Mouse (Mus musculus) limb, embryonic 12.5 days (tissue): Measurements from ENCODE around the gene Ccdc88c. TPM values are rescaled to one million over a fixed set of nuclear protein-coding genes. Genes with fewer than 3 reads are reported as not detected.

Experiments
- ATAC-seq: fragments of 200-750 bp; cut with Nextera tagmentation; 2 replicates; pipeline ENCODE4 v1.8.0; 2017; ENCODE audit warnings: low read depth, moderate TSS enrichment; ENCODE audit not compliant: insufficient number of reproducible peaks, insufficient read depth, low FRiP score, low TSS enrichment
- H3K27ac ChIP-seq: fragments of 300-500 bp; sonication (generic); 2 replicates; pipeline ENCODE4 v1.5.1; 2016; ENCODE audit warnings: mild to moderate bottlenecking, moderate library complexity
- H3K27me3 ChIP-seq: fragments of 300-500 bp; sonication (generic); 2 replicates; pipeline ENCODE4 v1.6.1; 2016; ENCODE audit warnings: mild to moderate bottlenecking, moderate library complexity
- H3K36me3 ChIP-seq: fragments of 300-500 bp; sonication (generic); 2 replicates; pipeline ENCODE4 v1.6.1; 2016; ENCODE audit warnings: mild to moderate bottlenecking, moderate library complexity
- H3K4me1 ChIP-seq: fragments of 300-500 bp; sonication (generic); replicated peaks from 2 replicates; pipeline ENCODE4 v1.6.1; 2016
- H3K4me2 ChIP-seq: fragments of 300-500 bp; sonication (generic); 2 replicates; pipeline ENCODE4 v1.6.1; 2016; ENCODE audit warnings: mild to moderate bottlenecking, moderate library complexity
- H3K4me3 ChIP-seq: fragments of 300-500 bp; sonication (generic); replicated peaks from 2 replicates; pipeline ENCODE4 v1.5.1; 2016; ENCODE audit warnings: mild to moderate bottlenecking
- H3K9ac ChIP-seq: fragments of 300-500 bp; sonication (generic); replicated peaks from 2 replicates; pipeline ENCODE4 v1.6.1; 2016; ENCODE audit warnings: mild to moderate bottlenecking, moderate library complexity
- H3K9me3 ChIP-seq: fragments of 300-500 bp; sonication (generic); 2 replicates; pipeline ENCODE4 v1.6.1; 2016; ENCODE audit warnings: mild to moderate bottlenecking, moderate library complexity
- WGBS: fragments of 180-500 bp; shearing (Covaris S2); methylation state at CpG from one replicate; pipeline ENCODE4 v1.1.7; 2016; 5-methylcytosine and 5-hydroxymethylcytosine counted together
- polyA plus RNA-seq: library from polyadenylated mRNA; unstranded; fragments of >200 nt; fragmentation: Nextera tagmentation; extraction: Ambion mirVana; gene quantifications from 2 replicates; pipeline ENCODE4 v1.2.1, GENCODE M21; 2016

Ccdc88c gene
- polyA plus RNA-seq, 1 experiment from 2014 or later, result 4.2 TPM

- Histone ChIP-seq H3K4me1 (peaks cover 45% of the 10 kb centered on the region), H3K4me2 (no peak overlapping the region), H3K27ac (no peak overlapping the region), H3K4me3 (no peak overlapping the region), H3K27me3 (peaks cover 23% of the 10 kb centered on the region), H3K36me3 (no peaks in the 10 kb centered on the region), H3K9ac (no peak overlapping the region), H3K9me3 (no peaks in the 10 kb centered on the region)
- no peak for ATAC-seq
- WGBS, result 49% methylated on average over 4 of the region's 4 CpGs
Observed at GRCm38 (mm10) chr12:101008648-101009047, 20.2 kb downstream of the Ccdc88c start.

GRCm38 (mm10) chr12:101007968-101008481, 20.8 kb downstream of the Ccdc88c start:
- H3K9ac ChIP-seq, result no peak overlapping the region
- WGBS, result 22% methylated on average over 10 of the region's 10 CpGs
- peaks cover 27% of the 10 kb centered on the region for H3K27me3 ChIP-seq
- no peak overlapping the region for H3K27ac ChIP-seq
- ATAC-seq, result no peak
- H3K4me2 ChIP-seq, result no peak overlapping the region
- H3K4me1 ChIP-seq, result peaks cover 43% of the 10 kb centered on the region
- H3K9me3 ChIP-seq, result no peaks in the 10 kb centered on the region
- H3K36me3 ChIP-seq, result no peaks in the 10 kb centered on the region
- no peak overlapping the region for H3K4me3 ChIP-seq

- WGBS, result 72% methylated on average over 9 of the region's 9 CpGs
- Histone ChIP-seq H3K27me3 (peaks cover 31% of the 10 kb centered on the region), H3K4me2 (no peak overlapping the region), H3K4me3 (no peak overlapping the region), H3K36me3 (no peaks in the 10 kb centered on the region), H3K9me3 (no peaks in the 10 kb centered on the region), H3K9ac (no peak overlapping the region), H3K4me1 (peaks cover 43% of the 10 kb centered on the region), H3K27ac (no peak overlapping the region)
- no peak for ATAC-seq
Observed at GRCm38 (mm10) chr12:101007427-101007826, 21.4 kb downstream of the Ccdc88c start.

GRCm38 (mm10) chr12:101005665-101006420, 23.0 kb downstream of the Ccdc88c start:
- WGBS, result 84% methylated on average over 12 of the region's 12 CpGs
- no peak overlapping the region for H3K4me2 ChIP-seq
- no peak overlapping the region for H3K4me3 ChIP-seq
- H3K27ac ChIP-seq, result no peak overlapping the region
- H3K9me3 ChIP-seq, result no peaks in the 10 kb centered on the region
- peaks cover 36% of the 10 kb centered on the region for H3K4me1 ChIP-seq
- no peak overlapping the region for H3K9ac ChIP-seq
- H3K36me3 ChIP-seq, result no peaks in the 10 kb centered on the region
- no peak for ATAC-seq
- H3K27me3 ChIP-seq, result peaks cover 33% of the 10 kb centered on the region

GRCm38 (mm10) chr12:101004982-101005381, 23.9 kb downstream of the Ccdc88c start:
- no peaks in the 10 kb centered on the region for H3K9me3 ChIP-seq
- H3K4me3 ChIP-seq, result no peak overlapping the region
- peaks cover 32% of the 10 kb centered on the region for H3K27me3 ChIP-seq
- no peak for ATAC-seq
- H3K4me1 ChIP-seq, result peaks cover 30% of the 10 kb centered on the region
- 85% methylated on average over 5 of the region's 5 CpGs for WGBS
- no peaks in the 10 kb centered on the region for H3K36me3 ChIP-seq
- no peak overlapping the region for H3K27ac ChIP-seq
- no peak overlapping the region for H3K4me2 ChIP-seq
- H3K9ac ChIP-seq, result no peak overlapping the region

- H3K4me3 ChIP-seq, result no peak overlapping the region
- WGBS, result 33% methylated on average over 4 of the region's 4 CpGs
- H3K9me3 ChIP-seq, result no peaks in the 10 kb centered on the region
- no peak overlapping the region for H3K9ac ChIP-seq
- peaks cover 32% of the 10 kb centered on the region for H3K27me3 ChIP-seq
- H3K27ac ChIP-seq, result peak overlapping the region; percentile 29; the same call in 1 of the 2 replicates
- no peaks in the 10 kb centered on the region for H3K36me3 ChIP-seq
- H3K4me2 ChIP-seq, result no peak overlapping the region
- no peak for ATAC-seq
- peaks cover 41% of the 10 kb centered on the region for H3K4me1 ChIP-seq
Observed at GRCm38 (mm10) chr12:101002801-101003513, 25.9 kb downstream of the Ccdc88c start.

GRCm38 (mm10) chr12:100999061-100999954, 29.5 kb downstream of the Ccdc88c start:
- no peak for ATAC-seq
- H3K27ac ChIP-seq, result no peak overlapping the region
- WGBS, result 35% methylated on average over 7 of the region's 7 CpGs

GRCm38 (mm10) chr12:100998564-100998962, 30.3 kb downstream of the Ccdc88c start:
- Histone ChIP-seq H3K36me3 (no peaks in the 10 kb centered on the region), H3K4me2 (no peak overlapping the region), H3K27ac (no peak overlapping the region), H3K27me3 (peaks cover 43% of the 10 kb centered on the region), H3K9ac (no peak overlapping the region), H3K9me3 (no peaks in the 10 kb centered on the region), H3K4me1 (peaks cover 57% of the 10 kb centered on the region), H3K4me3 (no peak overlapping the region)
- 59% methylated on average over 8 of the region's 8 CpGs for WGBS
- ATAC-seq, result no peak

More at GRCm38 (mm10) chr12:100999061-100999954, 29.5 kb downstream of the Ccdc88c start:
- Histone ChIP-seq H3K9me3 (no peaks in the 10 kb centered on the region), H3K4me2 (no peak overlapping the region), H3K36me3 (no peaks in the 10 kb centered on the region), H3K4me1 (peaks cover 61% of the 10 kb centered on the region), H3K4me3 (no peak overlapping the region), H3K9ac (no peak overlapping the region), H3K27me3 (peaks cover 44% of the 10 kb centered on the region)

- Histone ChIP-seq H3K4me2 (no peak overlapping the region), H3K9me3 (no peaks in the 10 kb centered on the region), H3K27ac (no peak overlapping the region), H3K27me3 (peaks cover 44% of the 10 kb centered on the region), H3K36me3 (no peaks in the 10 kb centered on the region), H3K4me1 (peaks cover 55% of the 10 kb centered on the region), H3K9ac (no peak overlapping the region), H3K4me3 (no peak overlapping the region)
- WGBS, result 8% methylated on average over 10 of the region's 10 CpGs
- peak; percentile 43; the same call in 1 of the 2 replicates for ATAC-seq
Observed at GRCm38 (mm10) chr12:100997830-100998563, 30.9 kb downstream of the Ccdc88c start.

GRCm38 (mm10) chr12:100996378-100996898, 32.4 kb downstream of the Ccdc88c start:
- Histone ChIP-seq H3K27ac (no peak overlapping the region), H3K9ac (no peak overlapping the region), H3K9me3 (no peaks in the 10 kb centered on the region), H3K4me1 (peaks cover 60% of the 10 kb centered on the region), H3K27me3 (peaks cover 51% of the 10 kb centered on the region), H3K4me3 (no peak overlapping the region), H3K4me2 (no peak overlapping the region), H3K36me3 (no peaks in the 10 kb centered on the region)
- 35% methylated on average over 5 of the region's 5 CpGs for WGBS
- ATAC-seq, result no peak
